Mouse (Mus musculus) neural tube, embryonic 11.5 days (tissue): Measurements from ENCODE around the gene L3hypdh. TPM values are rescaled to one million over a fixed set of nuclear protein-coding genes. Genes with fewer than 3 reads are reported as not detected.

Source experiments
- ATAC-seq: fragments of 200-750 bp; cut with Nextera tagmentation; 2 replicates; pipeline ENCODE4 v1.8.0; 2017; ENCODE audit warnings: moderate number of reproducible peaks, mild to moderate bottlenecking, moderate TSS enrichment, moderate library complexity; ENCODE audit not compliant: insufficient read depth, low FRiP score, low TSS enrichment
- DNase-seq: peaks from one replicate; pipeline ENCODE4 v3.0.0-alpha.2; 2015; ENCODE audit warnings: low spot score
- H3K27ac ChIP-seq: fragments of 300-500 bp; sonication (generic); 2 replicates; pipeline ENCODE4 v1.5.1; 2014; ENCODE audit warnings: low read depth, mild to moderate bottlenecking, low read length
- H3K27me3 ChIP-seq: fragments of 300-500 bp; sonication (generic); 2 replicates; pipeline ENCODE4 v1.6.1; 2014; ENCODE audit warnings: mild to moderate bottlenecking, low read length, mixed read lengths; ENCODE audit not compliant: control insufficient read depth, insufficient read depth
- H3K36me3 ChIP-seq: fragments of 300-500 bp; sonication (generic); 2 replicates; pipeline ENCODE4 v1.6.1; 2014; ENCODE audit warnings: mild to moderate bottlenecking, low read length, moderate library complexity, mixed read lengths; ENCODE audit not compliant: control insufficient read depth, insufficient read depth
- H3K4me1 ChIP-seq: fragments of 300-500 bp; sonication (generic); 2 replicates; pipeline ENCODE4 v1.6.1; 2014; ENCODE audit warnings: low read length, mixed read lengths; ENCODE audit not compliant: control insufficient read depth, insufficient read depth
- H3K4me2 ChIP-seq: fragments of 300-500 bp; sonication (generic); 2 replicates; pipeline ENCODE4 v1.6.1; 2014; ENCODE audit warnings: low read depth, mild to moderate bottlenecking, moderate library complexity
- H3K4me3 ChIP-seq: fragments of 300-500 bp; sonication (generic); 2 replicates; pipeline ENCODE4 v1.5.1; 2014; ENCODE audit warnings: low read depth, low read length
- H3K9ac ChIP-seq: fragments of 300-500 bp; sonication (generic); 2 replicates; pipeline ENCODE4 v1.6.1; 2014; ENCODE audit warnings: mild to moderate bottlenecking, low read length
- H3K9me3 ChIP-seq: fragments of 300-500 bp; sonication (generic); 2 replicates; pipeline ENCODE4 v1.6.1; 2016; ENCODE audit warnings: low read length; ENCODE audit not compliant: control insufficient read depth
- WGBS: fragments of 180-500 bp; shearing (Covaris S2); extraction: QIAGEN DNeasy Blood & Tissue Kit; methylation state at CpG from one replicate; pipeline ENCODE4 v1.1.7; 2014; 5-methylcytosine and 5-hydroxymethylcytosine counted together
- polyA plus RNA-seq: library from polyadenylated mRNA; unstranded; fragments of >200 nt; fragmentation: Nextera tagmentation; extraction: Ambion mirVana; gene quantifications from 2 replicates; pipeline ENCODE4 v1.2.1, GENCODE M21; 2014

L3hypdh gene
- polyA plus RNA-seq, 1 experiment from 2014 or later: 8.2 TPM

GRCm38 (mm10) chr12:72047513-72047912 is 37.7 kb downstream of the L3hypdh start:
- Histone ChIP-seq H3K36me3 (no peaks in the 10 kb centered on the region), H3K4me1 (no peaks in the 10 kb centered on the region), H3K27me3 (no peaks in the 10 kb centered on the region), H3K9me3 (no peaks in the 10 kb centered on the region), H3K9ac (no peak overlapping the region), H3K4me2 (no peak overlapping the region), H3K27ac (no peak overlapping the region), H3K4me3 (no peak overlapping the region)
- WGBS: 12% methylated on average over 2 of the region's 2 CpGs
- DNase-seq (no peak), ATAC-seq (no peak)

- H3K36me3 ChIP-seq: no peaks in the 10 kb centered on the region
- no peak overlapping the region for H3K27ac ChIP-seq
- no peaks in the 10 kb centered on the region for H3K9me3 ChIP-seq
- no peaks in the 10 kb centered on the region for H3K27me3 ChIP-seq
- no peak overlapping the region for H3K9ac ChIP-seq
- no peak overlapping the region for H3K4me3 ChIP-seq
- DNase-seq: no peak
- ATAC-seq: no peak
- 92% methylated on average over 3 of the region's 3 CpGs for WGBS
- H3K4me1 ChIP-seq: no peaks in the 10 kb centered on the region
- H3K4me2 ChIP-seq: no peak overlapping the region
Measured at GRCm38 (mm10) chr12:72041238-72041637, 44.0 kb downstream of the L3hypdh start.

GRCm38 (mm10) chr12:72039501-72039900 is 45.7 kb downstream of the L3hypdh start:
- Histone ChIP-seq H3K9me3 (no peaks in the 10 kb centered on the region), H3K4me1 (no peaks in the 10 kb centered on the region), H3K27ac (no peak overlapping the region), H3K27me3 (no peaks in the 10 kb centered on the region), H3K36me3 (no peaks in the 10 kb centered on the region), H3K4me2 (no peak overlapping the region), H3K9ac (no peak overlapping the region), H3K4me3 (no peak overlapping the region)
- DNase-seq: no peak
- no peak for ATAC-seq
- 85% methylated on average over 8 of the region's 8 CpGs for WGBS

GRCm38 (mm10) chr12:72038866-72039265 is 46.4 kb downstream of the L3hypdh start:
- Histone ChIP-seq H3K4me3 (no peak overlapping the region), H3K4me2 (no peak overlapping the region), H3K9ac (no peak overlapping the region), H3K36me3 (no peaks in the 10 kb centered on the region), H3K9me3 (no peaks in the 10 kb centered on the region), H3K27ac (no peak overlapping the region), H3K27me3 (no peaks in the 10 kb centered on the region), H3K4me1 (no peaks in the 10 kb centered on the region)
- DNase-seq (no peak), ATAC-seq (no peak)
- 75% methylated on average over 2 of the region's 2 CpGs for WGBS

- no peaks in the 10 kb centered on the region for H3K36me3 ChIP-seq
- no peaks in the 10 kb centered on the region for H3K27me3 ChIP-seq
- DNase-seq: no peak
- no peak overlapping the region for H3K4me2 ChIP-seq
- no peak overlapping the region for H3K27ac ChIP-seq
- H3K4me1 ChIP-seq: no peaks in the 10 kb centered on the region
- H3K9ac ChIP-seq: no peak overlapping the region
- 93% methylated on average over 6 of the region's 6 CpGs for WGBS
- no peak overlapping the region for H3K4me3 ChIP-seq
- no peaks in the 10 kb centered on the region for H3K9me3 ChIP-seq
- ATAC-seq: no peak
Measured at GRCm38 (mm10) chr12:72037049-72037448, 48.2 kb downstream of the L3hypdh start.

- no peak for DNase-seq
- no peaks in the 10 kb centered on the region for H3K4me1 ChIP-seq
- no peak overlapping the region for H3K4me3 ChIP-seq
- ATAC-seq: no peak
- H3K27ac ChIP-seq: no peak overlapping the region
- no peaks in the 10 kb centered on the region for H3K36me3 ChIP-seq
- no peak overlapping the region for H3K4me2 ChIP-seq
- 74% methylated on average over 9 of the region's 9 CpGs for WGBS
- H3K9me3 ChIP-seq: no peaks in the 10 kb centered on the region
- no peak overlapping the region for H3K9ac ChIP-seq
- H3K27me3 ChIP-seq: no peaks in the 10 kb centered on the region
Measured at GRCm38 (mm10) chr12:72036097-72036661, 49.1 kb downstream of the L3hypdh start.

- H3K9me3 ChIP-seq: no peaks in the 10 kb centered on the region
- H3K4me1 ChIP-seq: no peaks in the 10 kb centered on the region
- DNase-seq (no peak), ATAC-seq (no peak)
- H3K4me3 ChIP-seq: no peak overlapping the region
- no peak overlapping the region for H3K4me2 ChIP-seq
- no peak overlapping the region for H3K27ac ChIP-seq
- 85% methylated on average over 6 of the region's 6 CpGs for WGBS
- H3K9ac ChIP-seq: no peak overlapping the region
- H3K27me3 ChIP-seq: no peaks in the 10 kb centered on the region
- H3K36me3 ChIP-seq: no peaks in the 10 kb centered on the region
Measured at GRCm38 (mm10) chr12:72031794-72032193, 53.4 kb downstream of the L3hypdh start.

- no peaks in the 10 kb centered on the region for H3K4me1 ChIP-seq
- H3K36me3 ChIP-seq: no peaks in the 10 kb centered on the region
- DNase-seq (no peak), ATAC-seq (no peak)
- no peaks in the 10 kb centered on the region for H3K9me3 ChIP-seq
- 87% methylated on average over 5 of the region's 5 CpGs for WGBS
- H3K27me3 ChIP-seq: no peaks in the 10 kb centered on the region
- H3K27ac ChIP-seq: no peak overlapping the region
- H3K4me2 ChIP-seq: no peak overlapping the region
- H3K4me3 ChIP-seq: no peak overlapping the region
- H3K9ac ChIP-seq: no peak overlapping the region
Measured at GRCm38 (mm10) chr12:72031171-72031570, 54.1 kb downstream of the L3hypdh start.

- Histone ChIP-seq H3K27ac (no peak overlapping the region), H3K4me3 (no peak overlapping the region), H3K9me3 (no peaks in the 10 kb centered on the region), H3K36me3 (no peaks in the 10 kb centered on the region), H3K4me1 (no peaks in the 10 kb centered on the region), H3K4me2 (no peak overlapping the region), H3K9ac (no peak overlapping the region), H3K27me3 (no peaks in the 10 kb centered on the region)
- peak; percentile 35 for DNase-seq
- no peak for ATAC-seq
- WGBS: 41% methylated on average over 6 of the region's 6 CpGs
Measured at GRCm38 (mm10) chr12:72025275-72025795, 59.9 kb downstream of the L3hypdh start.
